Mouse (Mus musculus) cerebellum, adult 2 months (tissue): ENCODE data around the gene Lrrc47.

ENCODE experiments used
- CTCF ChIP-seq: fragments of 200-500 bp; IDR thresholded peaks from 2 replicates; pipeline ENCODE4 v1.5.1; 2011; ENCODE audit warnings: low read depth, mild to moderate bottlenecking, control low read depth, low read length, moderate library complexity, borderline replicate concordance; ENCODE audit not compliant: insufficient read depth
- POLR2A ChIP-seq: fragments of 200-500 bp; IDR thresholded peaks from 2 replicates; pipeline ENCODE4 v1.6.1; 2011; ENCODE audit warnings: low read length, control low read depth, borderline replicate concordance; ENCODE audit not compliant: insufficient read depth

GRCm38 (mm10) chr4:154056661-154057060 lies 45.1 kb downstream of the Lrrc47 start:
- no peak for TF ChIP-seq CTCF
- no peak for TF ChIP-seq POLR2A
